Mouse (Mus musculus): ENCODE measurements around the gene Hsd17b7. TPM values are rescaled to one million over a fixed set of nuclear protein-coding genes. Genes with fewer than 3 reads are reported as not detected.

Hsd17b7 gene
- polyA plus RNA-seq, 1 experiment from 2014 or later: 24.0 TPM

DNA sequence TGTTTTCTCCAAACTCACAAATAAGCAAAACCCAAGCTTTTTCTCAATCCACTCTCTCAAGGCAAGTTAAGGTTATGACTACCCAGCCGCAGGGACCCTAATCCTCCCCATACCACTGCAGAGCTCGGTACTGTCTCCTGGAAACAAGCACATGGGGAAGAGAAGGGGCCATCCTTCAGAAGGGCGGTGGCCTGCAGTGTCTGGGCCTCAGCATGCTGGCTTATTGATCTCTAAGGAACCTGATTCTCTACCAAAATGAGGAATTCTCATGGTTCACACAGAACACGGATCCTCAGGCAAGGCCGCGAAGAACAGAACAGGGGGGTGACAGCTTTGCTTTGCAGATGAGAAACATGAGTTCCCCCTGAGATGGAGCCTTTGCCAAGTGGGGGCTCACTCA is 17.5 kb downstream of the Hsd17b7 start:
- Histone ChIP-seq H3K4me2 (ENCODE audit: low read length) (no peak overlapping the region), H3K36me3 (ENCODE audit: control insufficient read depth, insufficient read depth, low read length) (peaks cover 58% of the 10 kb centered on the region), H3K4me1 (ENCODE audit: control insufficient read depth in 2 of 2, insufficient read depth in 2 of 2, low read length in 2 of 2) (no peaks in the 10 kb centered on the region), H3K27ac (replicated peaks in 1 of 2; ENCODE audit: control insufficient read depth in 1 of 2, insufficient read depth in 1 of 2, low read depth in 2 of 2, low read length in 2 of 2) (no peak overlapping the region), H3K27me3 (ENCODE audit: control insufficient read depth, insufficient read depth, low read length) (no peaks in the 10 kb centered on the region), H3K9me3 (ENCODE audit: control insufficient read depth, low read length) (no peaks in the 10 kb centered on the region), H3K4me3 (ENCODE audit: control insufficient read depth in 1 of 2, insufficient read depth in 1 of 2, low read depth in 1 of 2, low read length in 2 of 2) (no peak overlapping the region), H3K9ac (ENCODE audit: low read length) (no peak overlapping the region)
- ATAC-seq (ENCODE audit: insufficient number of reproducible peaks, insufficient read depth, low FRiP score, low read depth): no peak
- 87% methylated on average over 6 of the region's 6 CpGs for WGBS

- Histone ChIP-seq H3K9ac (ENCODE audit: low read length) (no peak overlapping the region), H3K4me1 (ENCODE audit: control insufficient read depth in 2 of 2, insufficient read depth in 2 of 2, low read length in 2 of 2) (no peaks in the 10 kb centered on the region), H3K27me3 (ENCODE audit: control insufficient read depth, insufficient read depth, low read length) (no peaks in the 10 kb centered on the region), H3K27ac (replicated peaks in 1 of 2; ENCODE audit: control insufficient read depth in 1 of 2, insufficient read depth in 1 of 2, low read depth in 2 of 2, low read length in 2 of 2) (peak overlapping the region in 1 of 2 experiments; percentile 44; a peak in 2 of 4 replicates), H3K4me3 (ENCODE audit: control insufficient read depth in 1 of 2, insufficient read depth in 1 of 2, low read depth in 1 of 2, low read length in 2 of 2) (no peak overlapping the region), H3K9me3 (ENCODE audit: control insufficient read depth, low read length) (no peaks in the 10 kb centered on the region), H3K4me2 (ENCODE audit: low read length) (no peak overlapping the region), H3K36me3 (ENCODE audit: control insufficient read depth, insufficient read depth, low read length) (peaks cover 49% of the 10 kb centered on the region)
- no peak for ATAC-seq (ENCODE audit: insufficient number of reproducible peaks, insufficient read depth, low FRiP score, low read depth)
- WGBS: 90% methylated on average over 4 of the region's 4 CpGs
Measured at GRCm38 (mm10) chr1:169950651-169951050, 18.4 kb downstream of the Hsd17b7 start.

DNA sequence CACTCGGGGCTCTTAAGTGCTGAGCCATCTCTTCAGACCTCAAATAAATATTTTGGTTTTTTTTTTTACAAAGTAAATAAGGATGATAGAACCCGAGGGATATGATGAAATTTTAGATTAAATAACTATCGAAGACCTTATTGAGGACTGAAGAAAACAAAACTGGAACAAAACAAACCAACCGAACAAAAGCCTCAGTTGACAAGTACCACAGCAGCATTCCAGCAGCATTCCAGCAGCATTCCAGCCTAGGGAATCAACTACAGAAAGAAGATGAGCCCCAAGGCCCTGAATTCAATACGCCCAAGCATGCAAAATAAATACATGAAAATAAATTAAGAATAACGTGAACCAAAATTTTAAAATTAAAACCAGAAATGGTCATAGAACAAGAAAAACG is 19.1 kb downstream of the Hsd17b7 start:
- no peak overlapping the region for H3K4me3 ChIP-seq (ENCODE audit: control insufficient read depth in 1 of 2, insufficient read depth in 1 of 2, low read depth in 1 of 2, low read length in 2 of 2)
- H3K4me2 ChIP-seq (ENCODE audit: low read length): peak overlapping the region; percentile 22
- H3K9ac ChIP-seq (ENCODE audit: low read length): no peak overlapping the region
- no peak for ATAC-seq (ENCODE audit: insufficient number of reproducible peaks, insufficient read depth, low FRiP score, low read depth)
- no peaks in the 10 kb centered on the region; the same call in 1 of the 2 replicates for H3K9me3 ChIP-seq (ENCODE audit: control insufficient read depth, low read length)
- no peaks in the 10 kb centered on the region for H3K4me1 ChIP-seq (ENCODE audit: control insufficient read depth in 2 of 2, insufficient read depth in 2 of 2, low read length in 2 of 2)
- H3K36me3 ChIP-seq (ENCODE audit: control insufficient read depth, insufficient read depth, low read length): peaks cover 43% of the 10 kb centered on the region
- H3K27ac ChIP-seq (replicated peaks in 1 of 2; ENCODE audit: control insufficient read depth in 1 of 2, insufficient read depth in 1 of 2, low read depth in 2 of 2, low read length in 2 of 2): peak overlapping the region in 1 of 2 experiments; percentile 44; a peak in 1 of 4 replicates
- no peaks in the 10 kb centered on the region for H3K27me3 ChIP-seq (ENCODE audit: control insufficient read depth, insufficient read depth, low read length)
- WGBS: 37% methylated on average over 7 of the region's 7 CpGs

DNA sequence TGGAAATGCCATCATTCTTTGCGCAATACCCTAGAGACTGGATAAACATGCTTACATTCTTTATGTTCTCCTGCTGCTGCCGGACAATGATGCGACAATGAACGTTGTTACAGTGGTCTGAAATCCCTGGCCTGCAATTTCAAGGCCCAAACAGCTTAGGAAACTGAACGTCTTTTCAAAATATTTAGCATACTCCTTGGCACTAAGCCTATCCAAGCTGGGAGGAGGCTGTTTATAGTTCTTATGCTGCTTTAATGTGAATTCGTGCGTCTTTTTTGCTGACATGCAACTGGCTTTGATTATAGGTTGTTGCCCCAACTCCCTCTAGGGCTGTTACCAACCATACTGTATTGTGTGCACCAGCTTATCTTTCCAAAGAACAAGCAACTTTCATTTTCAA is 20.2 kb downstream of the Hsd17b7 start:
- Histone ChIP-seq H3K4me3 (ENCODE audit: control insufficient read depth in 1 of 2, insufficient read depth in 1 of 2, low read depth in 1 of 2, low read length in 2 of 2) (no peak overlapping the region), H3K36me3 (ENCODE audit: control insufficient read depth, insufficient read depth, low read length) (peaks cover 33% of the 10 kb centered on the region), H3K9me3 (ENCODE audit: control insufficient read depth, low read length) (peaks cover 3% of the 10 kb centered on the region), H3K4me1 (ENCODE audit: control insufficient read depth in 2 of 2, insufficient read depth in 2 of 2, low read length in 2 of 2) (no peaks in the 10 kb centered on the region), H3K27ac (replicated peaks in 1 of 2; ENCODE audit: control insufficient read depth in 1 of 2, insufficient read depth in 1 of 2, low read depth in 2 of 2, low read length in 2 of 2) (no peak overlapping the region), H3K27me3 (ENCODE audit: control insufficient read depth, insufficient read depth, low read length) (no peaks in the 10 kb centered on the region), H3K4me2 (ENCODE audit: low read length) (no peak overlapping the region), H3K9ac (ENCODE audit: low read length) (no peak overlapping the region)
- ATAC-seq (ENCODE audit: insufficient number of reproducible peaks, insufficient read depth, low FRiP score, low read depth): no peak
- 85% methylated on average over 7 of the region's 7 CpGs for WGBS

DNA sequence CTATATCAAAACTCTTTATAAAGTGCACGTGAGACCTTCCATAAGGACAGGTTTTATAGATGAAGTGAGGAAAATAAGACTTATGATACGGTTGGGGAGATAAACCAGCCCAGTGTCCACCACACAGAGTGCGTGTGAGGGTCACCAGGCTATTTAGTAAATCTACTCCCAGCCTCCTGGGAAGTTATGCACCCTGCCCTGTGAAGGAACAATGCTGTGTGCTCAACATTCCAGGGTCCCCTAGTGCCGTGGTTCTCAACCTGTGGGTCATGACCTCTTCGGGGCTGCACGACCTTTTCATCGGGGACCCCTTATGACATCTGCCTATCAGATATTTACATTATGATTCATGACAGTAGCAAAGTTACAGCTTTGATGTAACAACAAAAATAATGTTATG is 20.8 kb downstream of the Hsd17b7 start:
- no peak for ATAC-seq (ENCODE audit: insufficient number of reproducible peaks, insufficient read depth, low FRiP score, low read depth)
- H3K27ac ChIP-seq (replicated peaks in 1 of 2; ENCODE audit: control insufficient read depth in 1 of 2, insufficient read depth in 1 of 2, low read depth in 2 of 2, low read length in 2 of 2): no peak overlapping the region

GRCm38 (mm10) chr1:169947654-169948053 is 21.4 kb downstream of the Hsd17b7 start:
- H3K27me3 ChIP-seq (ENCODE audit: control insufficient read depth, insufficient read depth, low read length): no peaks in the 10 kb centered on the region
- ATAC-seq (ENCODE audit: insufficient number of reproducible peaks, insufficient read depth, low FRiP score, low read depth): no peak
- 82% methylated on average over 6 of the region's 6 CpGs for WGBS
- no peak overlapping the region for H3K27ac ChIP-seq (replicated peaks in 1 of 2; ENCODE audit: control insufficient read depth in 1 of 2, insufficient read depth in 1 of 2, low read depth in 2 of 2, low read length in 2 of 2)
- H3K4me1 ChIP-seq (ENCODE audit: control insufficient read depth in 2 of 2, insufficient read depth in 2 of 2, low read length in 2 of 2): no peaks in the 10 kb centered on the region
- H3K4me2 ChIP-seq (ENCODE audit: low read length): no peak overlapping the region
- H3K9me3 ChIP-seq (ENCODE audit: control insufficient read depth, low read length): peaks cover 3% of the 10 kb centered on the region
- no peak overlapping the region for H3K9ac ChIP-seq (ENCODE audit: low read length)
- no peak overlapping the region for H3K4me3 ChIP-seq (ENCODE audit: control insufficient read depth in 1 of 2, insufficient read depth in 1 of 2, low read depth in 1 of 2, low read length in 2 of 2)
- peaks cover 22% of the 10 kb centered on the region for H3K36me3 ChIP-seq (ENCODE audit: control insufficient read depth, insufficient read depth, low read length)

More for the DNA sequence above, 20.8 kb downstream of the Hsd17b7 start:
- no peak overlapping the region for H3K4me2 ChIP-seq (ENCODE audit: low read length)
- no peak overlapping the region for H3K9ac ChIP-seq (ENCODE audit: low read length)
- H3K36me3 ChIP-seq (ENCODE audit: control insufficient read depth, insufficient read depth, low read length): peaks cover 27% of the 10 kb centered on the region
- H3K4me3 ChIP-seq (ENCODE audit: control insufficient read depth in 1 of 2, insufficient read depth in 1 of 2, low read depth in 1 of 2, low read length in 2 of 2): no peak overlapping the region
- WGBS: 67% methylated on average over 7 of the region's 7 CpGs
- H3K27me3 ChIP-seq (ENCODE audit: control insufficient read depth, insufficient read depth, low read length): no peaks in the 10 kb centered on the region
- peaks cover 3% of the 10 kb centered on the region for H3K9me3 ChIP-seq (ENCODE audit: control insufficient read depth, low read length)
- no peaks in the 10 kb centered on the region for H3K4me1 ChIP-seq (ENCODE audit: control insufficient read depth in 2 of 2, insufficient read depth in 2 of 2, low read length in 2 of 2)

DNA sequence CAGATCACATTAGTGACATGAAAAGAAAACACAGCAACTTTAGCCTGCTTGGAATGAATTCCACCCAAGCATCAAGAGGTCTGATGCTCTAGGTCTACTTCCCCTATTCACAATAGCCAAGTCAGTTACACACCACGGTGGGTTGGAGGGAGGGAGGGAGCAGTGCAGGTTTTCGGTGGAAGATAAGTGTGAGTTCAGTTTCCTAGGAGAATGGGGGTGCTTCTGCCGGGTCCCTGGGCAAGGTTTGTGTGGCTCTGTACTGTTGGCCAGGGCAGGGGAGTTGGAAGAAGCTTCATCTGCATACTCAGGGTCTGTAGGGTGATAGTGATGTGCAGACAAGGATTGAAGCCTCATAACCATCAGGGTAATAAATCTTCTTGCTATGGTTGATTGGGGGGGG is 23.0 kb downstream of the Hsd17b7 start:
- no peaks in the 10 kb centered on the region for H3K4me1 ChIP-seq (ENCODE audit: control insufficient read depth in 2 of 2, insufficient read depth in 2 of 2, low read length in 2 of 2)
- H3K27me3 ChIP-seq (ENCODE audit: control insufficient read depth, insufficient read depth, low read length): no peaks in the 10 kb centered on the region
- peaks cover 3% of the 10 kb centered on the region for H3K9me3 ChIP-seq (ENCODE audit: control insufficient read depth, low read length)
- no peak for ATAC-seq (ENCODE audit: insufficient number of reproducible peaks, insufficient read depth, low FRiP score, low read depth)
- no peak overlapping the region for H3K4me2 ChIP-seq (ENCODE audit: low read length)
- H3K36me3 ChIP-seq (ENCODE audit: control insufficient read depth, insufficient read depth, low read length): peaks cover 7% of the 10 kb centered on the region; the same call in 1 of the 2 replicates
- no peak overlapping the region for H3K4me3 ChIP-seq (ENCODE audit: control insufficient read depth in 1 of 2, insufficient read depth in 1 of 2, low read depth in 1 of 2, low read length in 2 of 2)
- WGBS: 78% methylated on average over 3 of the region's 3 CpGs
- H3K27ac ChIP-seq (replicated peaks in 1 of 2; ENCODE audit: control insufficient read depth in 1 of 2, insufficient read depth in 1 of 2, low read depth in 2 of 2, low read length in 2 of 2): no peak overlapping the region
- no peak overlapping the region for H3K9ac ChIP-seq (ENCODE audit: low read length)

GRCm38 (mm10) chr1:169939345-169939744 is 29.7 kb downstream of the Hsd17b7 start:
- Histone ChIP-seq H3K9ac (ENCODE audit: low read length) (no peak overlapping the region), H3K36me3 (ENCODE audit: control insufficient read depth, insufficient read depth, low read length) (no peaks in the 10 kb centered on the region), H3K4me3 (ENCODE audit: control insufficient read depth in 1 of 2, insufficient read depth in 1 of 2, low read depth in 1 of 2, low read length in 2 of 2) (no peak overlapping the region), H3K27ac (replicated peaks in 1 of 2; ENCODE audit: control insufficient read depth in 1 of 2, insufficient read depth in 1 of 2, low read depth in 2 of 2, low read length in 2 of 2) (no peak overlapping the region), H3K4me2 (ENCODE audit: low read length) (no peak overlapping the region), H3K27me3 (ENCODE audit: control insufficient read depth, insufficient read depth, low read length) (no peaks in the 10 kb centered on the region), H3K9me3 (ENCODE audit: control insufficient read depth, low read length) (no peaks in the 10 kb centered on the region), H3K4me1 (ENCODE audit: control insufficient read depth in 2 of 2, insufficient read depth in 2 of 2, low read length in 2 of 2) (no peaks in the 10 kb centered on the region)
- WGBS: 2% methylated on average over 2 of the region's 2 CpGs
- ATAC-seq (ENCODE audit: insufficient number of reproducible peaks, insufficient read depth, low FRiP score, low read depth): no peak
